Mouse (Mus musculus) liver, embryonic 12.5 days (tissue): Measurements from ENCODE around the gene Etv6. TPM values are rescaled to one million over a fixed set of nuclear protein-coding genes. Genes with fewer than 3 reads are reported as not detected.

Experiments
- ATAC-seq: fragments of 200-750 bp; cut with Nextera tagmentation; 2 replicates; pipeline ENCODE4 v1.8.0; 2017; ENCODE audit warnings: moderate number of reproducible peaks, mild to moderate bottlenecking, moderate library complexity
- H3K27ac ChIP-seq: fragments of 300-500 bp; sonication (generic); 2 replicates; pipeline ENCODE4 v1.5.1; 2016; ENCODE audit warnings: mild to moderate bottlenecking
- H3K27me3 ChIP-seq: fragments of 300-500 bp; sonication (generic); replicated peaks from 2 replicates; pipeline ENCODE4 v1.6.1; 2016; ENCODE audit warnings: mild to moderate bottlenecking, moderate library complexity
- H3K36me3 ChIP-seq: fragments of 300-500 bp; sonication (generic); 2 replicates; pipeline ENCODE4 v1.6.1; 2016; ENCODE audit warnings: mild to moderate bottlenecking, moderate library complexity
- H3K4me1 ChIP-seq: fragments of 300-500 bp; sonication (generic); 2 replicates; pipeline ENCODE4 v1.6.1; 2016
- H3K4me2 ChIP-seq: fragments of 300-500 bp; sonication (generic); 2 replicates; pipeline ENCODE4 v1.6.1; 2016; ENCODE audit warnings: mild to moderate bottlenecking, moderate library complexity
- H3K4me3 ChIP-seq: fragments of 300-500 bp; sonication (generic); 2 replicates; pipeline ENCODE4 v1.5.1; 2016; ENCODE audit warnings: mild to moderate bottlenecking, moderate library complexity
- H3K9ac ChIP-seq: fragments of 300-500 bp; sonication (generic); 2 replicates; pipeline ENCODE4 v1.6.1; 2016; ENCODE audit warnings: mild to moderate bottlenecking, moderate library complexity
- H3K9me3 ChIP-seq: fragments of 300-500 bp; sonication (generic); replicated peaks from 2 replicates; pipeline ENCODE4 v1.6.1; 2016; ENCODE audit warnings: mild to moderate bottlenecking, moderate library complexity
- WGBS: fragments of 180-500 bp; shearing (Covaris S2); methylation state at CpG from one replicate; pipeline ENCODE4 v1.1.7; 2016; ENCODE audit not compliant: insufficient replicate concordance; 5-methylcytosine and 5-hydroxymethylcytosine counted together
- polyA plus RNA-seq: library from polyadenylated mRNA; unstranded; fragments of >200 nt; fragmentation: Nextera tagmentation; extraction: Ambion mirVana; gene quantifications from 2 replicates; pipeline ENCODE4 v1.2.1, GENCODE M21; 2016

The Etv6 gene
- polyA plus RNA-seq, 1 experiment from 2014 or later, result 7.9 TPM

- no peak overlapping the region for H3K9ac ChIP-seq
- ATAC-seq, result no peak
- no peak overlapping the region for H3K4me3 ChIP-seq
- H3K36me3 ChIP-seq, result no peaks in the 10 kb centered on the region
- 74% methylated on average over 5 of the region's 5 CpGs for WGBS
- peaks cover 35% of the 10 kb centered on the region for H3K4me1 ChIP-seq
- H3K4me2 ChIP-seq, result no peak overlapping the region
- no peaks in the 10 kb centered on the region for H3K9me3 ChIP-seq
- no peak overlapping the region for H3K27ac ChIP-seq
- no peaks in the 10 kb centered on the region for H3K27me3 ChIP-seq
Observed at GRCm38 (mm10) chr6:134206251-134206650, 170.8 kb downstream of the Etv6 start.

DNA sequence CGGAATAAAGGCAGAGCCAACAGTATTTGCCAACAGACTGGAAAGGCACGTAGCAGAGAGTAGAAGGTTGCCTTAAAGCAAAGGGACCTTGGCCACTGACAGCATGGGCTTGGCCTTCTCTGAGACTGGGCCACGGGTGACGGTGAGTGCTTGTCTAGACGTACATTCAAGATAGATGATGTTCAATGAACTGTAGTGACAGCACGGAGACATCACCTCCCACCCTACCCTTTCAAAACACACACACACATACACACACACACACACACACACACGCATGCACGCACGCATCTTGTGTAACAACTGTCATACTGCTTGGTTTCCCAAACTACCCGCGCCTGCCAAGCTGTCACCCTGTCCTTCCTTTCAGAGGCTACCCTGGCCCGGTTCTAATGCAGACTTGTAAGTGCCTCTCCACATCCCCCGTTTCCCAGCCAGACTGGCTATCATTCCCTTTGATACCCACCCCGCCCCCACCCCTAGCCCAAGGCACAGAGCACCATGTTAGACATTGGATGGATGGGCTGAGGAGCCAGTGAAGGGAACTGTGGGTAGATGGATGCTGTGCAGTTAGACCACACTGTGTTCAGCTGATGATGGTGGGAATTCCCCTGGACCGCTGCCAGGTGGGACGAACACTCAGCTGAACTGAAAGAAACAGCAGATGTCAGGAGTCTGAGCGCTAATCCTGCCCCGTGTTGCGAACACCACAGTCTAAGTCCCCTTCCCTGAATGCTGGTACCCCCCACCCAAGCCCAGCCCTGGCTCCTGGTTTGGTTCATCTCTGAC, 172.1 kb downstream of the Etv6 start:
- no peak overlapping the region for H3K9ac ChIP-seq
- 0 out of 2 replicates have a peak, but pooled peaks have one; percentile 25 for ATAC-seq
- WGBS, result 76% methylated on average over 19 of the region's 19 CpGs
- peaks cover 35% of the 10 kb centered on the region for H3K4me1 ChIP-seq
- H3K9me3 ChIP-seq, result no peaks in the 10 kb centered on the region
- H3K4me3 ChIP-seq, result no peak overlapping the region
- H3K27me3 ChIP-seq, result no peaks in the 10 kb centered on the region
- H3K36me3 ChIP-seq, result no peaks in the 10 kb centered on the region
- no peak overlapping the region for H3K4me2 ChIP-seq
- H3K27ac ChIP-seq, result no peak overlapping the region

GRCm38 (mm10) chr6:134208180-134208952, 172.9 kb downstream of the Etv6 start:
- Histone ChIP-seq H3K4me2 (no peak overlapping the region), H3K36me3 (no peaks in the 10 kb centered on the region), H3K9ac (no peak overlapping the region), H3K4me3 (no peak overlapping the region), H3K27ac (no peak overlapping the region), H3K4me1 (peaks cover 35% of the 10 kb centered on the region), H3K9me3 (no peaks in the 10 kb centered on the region), H3K27me3 (no peaks in the 10 kb centered on the region)
- ATAC-seq, result no peak
- 70% methylated on average over 14 of the region's 14 CpGs for WGBS

DNA sequence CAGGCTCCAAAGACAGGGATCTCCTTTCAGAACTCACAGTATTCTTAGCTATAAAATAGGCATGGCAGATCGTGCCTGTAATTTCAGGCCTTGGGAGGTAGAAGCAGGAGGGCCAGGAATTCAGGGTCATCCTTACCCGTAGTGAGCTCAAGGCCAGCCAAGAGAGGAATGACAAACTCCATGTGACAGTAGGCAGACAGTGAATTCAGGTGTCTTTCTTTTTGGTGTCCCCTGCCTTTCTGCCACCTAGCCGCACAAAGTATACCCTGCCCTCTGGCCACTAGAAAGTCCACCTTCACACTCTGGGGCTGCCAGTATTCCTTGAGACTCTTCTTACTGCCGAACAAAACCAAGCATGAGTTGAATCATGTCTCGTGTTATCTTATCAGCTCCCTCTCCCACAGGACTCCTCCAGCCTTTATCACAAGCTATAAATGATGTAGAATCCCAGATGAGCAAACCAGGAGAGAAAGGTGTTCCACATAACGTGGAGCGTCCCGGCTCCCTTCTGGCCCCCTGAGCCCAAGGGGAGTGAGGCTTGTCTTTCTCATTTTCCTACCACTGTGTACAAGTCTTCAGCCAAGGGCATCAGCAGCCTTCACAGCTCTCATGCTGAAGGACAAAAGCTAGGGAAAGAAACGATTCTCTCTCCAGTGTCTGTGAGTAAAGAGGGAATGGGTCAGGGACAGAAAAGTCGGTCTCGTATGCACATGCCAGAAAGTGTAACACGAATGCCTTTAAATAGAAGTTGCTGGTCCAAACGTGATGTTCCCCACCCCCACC, 175.4 kb downstream of the Etv6 start:
- no peak for ATAC-seq
- WGBS, result 64% methylated on average over 13 of the region's 13 CpGs
- Histone ChIP-seq H3K4me3 (no peak overlapping the region), H3K36me3 (no peaks in the 10 kb centered on the region), H3K27me3 (no peaks in the 10 kb centered on the region), H3K27ac (no peak overlapping the region), H3K9me3 (no peaks in the 10 kb centered on the region), H3K9ac (no peak overlapping the region), H3K4me2 (no peak overlapping the region), H3K4me1 (peaks cover 30% of the 10 kb centered on the region)

DNA sequence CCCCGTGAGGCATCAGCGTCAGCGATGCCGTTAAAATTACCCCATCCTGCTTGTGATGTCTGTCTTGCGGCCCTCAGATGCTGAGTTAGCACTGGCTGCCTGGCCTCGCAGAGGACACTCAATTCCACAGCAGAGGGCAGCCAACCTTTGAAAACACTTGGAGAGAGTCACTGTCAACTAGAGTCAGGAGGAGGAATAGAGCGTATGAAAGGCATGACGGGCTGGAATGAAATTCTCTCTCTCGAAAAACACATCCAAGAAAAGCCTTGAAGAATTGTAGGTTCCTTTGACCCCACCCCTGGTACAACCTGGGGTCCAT, 175.9 kb downstream of the Etv6 start:
- H3K9ac ChIP-seq, result no peak overlapping the region
- H3K36me3 ChIP-seq, result no peaks in the 10 kb centered on the region
- H3K27ac ChIP-seq, result no peak overlapping the region
- no peak overlapping the region for H3K4me2 ChIP-seq
- no peaks in the 10 kb centered on the region for H3K9me3 ChIP-seq
- ATAC-seq, result no peak
- H3K4me1 ChIP-seq, result peaks cover 28% of the 10 kb centered on the region
- no peaks in the 10 kb centered on the region for H3K27me3 ChIP-seq
- no peak overlapping the region for H3K4me3 ChIP-seq
- 76% methylated on average over 9 of the region's 9 CpGs for WGBS

GRCm38 (mm10) chr6:134217747-134218146, 182.2 kb downstream of the Etv6 start:
- no peak for ATAC-seq
- H3K4me2 ChIP-seq, result no peak overlapping the region
- H3K4me3 ChIP-seq, result no peak overlapping the region
- H3K9ac ChIP-seq, result no peak overlapping the region
- no peaks in the 10 kb centered on the region for H3K27me3 ChIP-seq
- H3K4me1 ChIP-seq, result peaks cover 22% of the 10 kb centered on the region; the same call in 1 of the 2 replicates
- H3K27ac ChIP-seq, result no peak overlapping the region
- H3K9me3 ChIP-seq, result no peaks in the 10 kb centered on the region
- 64% methylated on average over 6 of the region's 6 CpGs for WGBS
- H3K36me3 ChIP-seq, result 0 out of 2 replicates have a peak, but pooled peaks cover under 1% of the 10 kb centered on the region

DNA sequence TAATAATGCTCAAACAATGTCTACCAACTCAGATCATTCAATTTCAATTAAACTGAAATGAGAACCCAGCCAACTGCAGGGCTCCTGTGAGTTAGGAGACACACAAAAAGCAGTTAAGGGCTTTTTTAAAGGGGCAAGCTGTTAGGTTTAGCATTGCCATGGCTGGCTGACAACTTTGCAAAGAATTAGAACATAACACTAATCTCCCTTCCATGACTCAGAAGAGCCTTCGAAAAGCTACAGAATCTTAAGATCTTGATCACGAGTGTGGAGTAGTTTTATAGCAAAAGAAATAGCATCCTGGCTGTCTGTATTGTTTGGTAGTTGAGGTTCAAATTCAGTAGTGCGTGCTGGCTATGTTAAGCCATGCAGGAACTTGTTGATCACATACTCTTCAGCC, 182.9 kb downstream of the Etv6 start:
- ATAC-seq, result no peak
- peaks cover 4% of the 10 kb centered on the region; the same call in 1 of the 2 replicates for H3K36me3 ChIP-seq
- H3K9ac ChIP-seq, result no peak overlapping the region
- no peak overlapping the region for H3K27ac ChIP-seq
- 79% methylated on average over 3 of the region's 3 CpGs for WGBS
- peaks cover 22% of the 10 kb centered on the region; the same call in 1 of the 2 replicates for H3K4me1 ChIP-seq
- no peaks in the 10 kb centered on the region for H3K9me3 ChIP-seq
- H3K4me2 ChIP-seq, result no peak overlapping the region
- H3K4me3 ChIP-seq, result no peak overlapping the region
- no peaks in the 10 kb centered on the region for H3K27me3 ChIP-seq

DNA sequence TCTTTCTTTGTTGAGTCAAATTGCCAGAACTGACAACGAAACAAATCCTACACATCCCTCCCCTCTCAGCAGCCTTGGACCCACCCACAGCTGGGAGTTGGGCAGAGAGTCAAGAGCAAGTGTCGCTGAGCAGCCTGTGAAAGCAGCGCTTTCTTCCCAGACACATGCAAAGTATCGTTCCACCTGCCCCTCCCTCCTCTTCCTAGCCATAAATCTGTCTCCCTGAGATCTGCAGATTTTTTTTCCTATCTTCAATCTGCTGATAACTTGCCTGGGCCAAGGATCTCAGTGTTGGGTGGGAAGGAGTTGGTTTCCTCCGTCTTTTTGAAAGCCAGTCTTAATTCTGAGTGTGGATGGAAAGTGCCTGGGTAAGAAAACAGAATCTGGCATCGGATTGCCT, 183.9 kb downstream of the Etv6 start:
- ATAC-seq, result no peak
- H3K9me3 ChIP-seq, result no peaks in the 10 kb centered on the region
- peaks cover 22% of the 10 kb centered on the region; the same call in 1 of the 2 replicates for H3K4me1 ChIP-seq
- H3K36me3 ChIP-seq, result peaks cover 7% of the 10 kb centered on the region; the same call in 1 of the 2 replicates
- 69% methylated on average over 6 of the region's 6 CpGs for WGBS
- H3K27ac ChIP-seq, result no peak overlapping the region
- no peak overlapping the region for H3K4me2 ChIP-seq
- H3K9ac ChIP-seq, result no peak overlapping the region
- no peak overlapping the region for H3K4me3 ChIP-seq
- H3K27me3 ChIP-seq, result no peaks in the 10 kb centered on the region

- no peak overlapping the region for H3K9ac ChIP-seq
- no peak overlapping the region for H3K27ac ChIP-seq
- 70% methylated on average over 13 of the region's 13 CpGs for WGBS
- peaks cover 22% of the 10 kb centered on the region; the same call in 1 of the 2 replicates for H3K4me1 ChIP-seq
- H3K27me3 ChIP-seq, result no peaks in the 10 kb centered on the region
- H3K36me3 ChIP-seq, result peaks cover 14% of the 10 kb centered on the region
- H3K9me3 ChIP-seq, result no peaks in the 10 kb centered on the region
- no peak overlapping the region for H3K4me3 ChIP-seq
- no peak overlapping the region for H3K4me2 ChIP-seq
- ATAC-seq, result peak; percentile 46; the same call in 1 of the 2 replicates
Observed at GRCm38 (mm10) chr6:134220209-134220777, 184.8 kb downstream of the Etv6 start.

- H3K4me2 ChIP-seq, result no peak overlapping the region
- no peaks in the 10 kb centered on the region for H3K27me3 ChIP-seq
- peaks cover 14% of the 10 kb centered on the region for H3K36me3 ChIP-seq
- H3K4me3 ChIP-seq, result no peak overlapping the region
- no peaks in the 10 kb centered on the region for H3K9me3 ChIP-seq
- H3K4me1 ChIP-seq, result peaks cover 38% of the 10 kb centered on the region
- H3K9ac ChIP-seq, result no peak overlapping the region
- no peak overlapping the region for H3K27ac ChIP-seq
- no peak for ATAC-seq
- WGBS, result 64% methylated on average over 8 of the region's 8 CpGs
Observed at GRCm38 (mm10) chr6:134222248-134222929, 186.9 kb downstream of the Etv6 start.

DNA sequence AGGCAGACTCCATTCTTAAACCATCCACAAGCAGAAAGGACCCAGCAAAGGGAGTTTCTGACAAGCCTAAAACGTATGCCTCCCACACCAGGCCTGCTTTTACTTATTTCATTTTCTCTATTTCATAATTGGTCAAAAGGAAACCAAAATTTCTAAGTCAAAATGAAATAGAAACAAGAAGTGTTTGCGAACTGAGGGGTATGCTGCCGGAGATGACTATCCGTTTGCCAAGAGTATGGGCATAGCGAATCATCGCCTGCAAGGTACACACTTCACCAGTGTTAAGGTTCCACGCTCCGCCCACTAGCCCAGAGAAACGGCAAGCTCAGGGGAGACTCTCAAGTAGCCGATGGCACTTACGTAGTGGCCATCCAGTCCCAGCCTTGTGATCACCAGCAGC, 190.1 kb downstream of the Etv6 start:
- peaks cover 31% of the 10 kb centered on the region for H3K4me1 ChIP-seq
- no peak overlapping the region for H3K27ac ChIP-seq
- 86% methylated on average over 11 of the region's 11 CpGs for WGBS
- H3K9me3 ChIP-seq, result no peaks in the 10 kb centered on the region
- no peaks in the 10 kb centered on the region for H3K27me3 ChIP-seq
- H3K9ac ChIP-seq, result no peak overlapping the region
- no peak for ATAC-seq
- H3K4me2 ChIP-seq, result no peak overlapping the region
- H3K36me3 ChIP-seq, result peaks cover 23% of the 10 kb centered on the region
- H3K4me3 ChIP-seq, result no peak overlapping the region
